Mouse (Mus musculus): ENCODE measurements around the gene Phf24. TPM values are rescaled to one million over a fixed set of nuclear protein-coding genes. Genes with fewer than 3 reads are reported as not detected.

The Phf24 gene
- polyA plus RNA-seq (2012; rRNA removed) = 42.3 and 58.2 TPM in 2 replicates

DNA sequence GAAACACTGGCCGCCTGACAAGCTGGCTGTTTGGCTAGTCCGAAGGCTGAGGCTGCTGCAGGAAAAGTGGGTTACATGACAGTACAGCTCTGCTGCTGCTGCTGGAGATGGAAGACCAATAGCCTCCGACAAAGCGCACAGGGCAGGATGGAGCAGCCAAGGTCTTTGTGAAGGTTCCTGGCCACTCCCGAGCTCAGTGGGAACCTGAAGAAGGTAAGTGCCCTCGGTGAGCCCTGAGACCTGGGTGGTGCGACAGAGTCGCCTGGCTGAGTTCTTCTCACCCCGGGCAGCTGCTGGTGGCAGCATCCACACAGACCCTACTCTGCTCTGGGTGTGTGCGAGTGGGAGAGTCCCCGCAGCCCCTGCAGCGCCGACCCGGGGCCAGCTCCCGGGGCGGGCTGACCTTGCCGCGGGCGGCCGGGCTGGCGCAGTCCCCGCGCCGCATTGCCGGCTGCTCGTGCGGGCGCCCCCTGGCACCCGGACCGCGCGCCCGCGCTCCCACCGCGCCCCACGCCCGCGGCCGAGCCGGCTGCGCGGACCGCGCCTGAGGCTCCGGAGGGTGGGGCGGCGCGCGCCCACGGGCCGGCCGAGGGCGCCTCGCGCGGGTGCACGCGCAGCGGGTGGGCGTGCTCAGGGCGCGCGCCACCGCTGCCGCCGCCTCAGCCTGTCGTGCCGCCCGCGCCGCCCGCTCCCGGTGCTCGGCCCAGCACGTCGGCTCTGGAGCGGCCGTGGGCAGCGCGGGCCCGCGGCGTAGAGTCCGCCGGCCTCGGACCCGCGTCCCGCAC lies at the start of gene Phf24:
Gene Phf24, plus strand, starts transcription at position 44 of the 785 bp plus-strand sequence.
- DNase-seq (ENCODE audit: low read depth) = peak; percentile 78
- TF ChIP-seq POLR2A (IDR thresholded peaks at IDR 0.05; ENCODE audit: borderline replicate concordance, extremely low read depth, insufficient read depth, insufficient read length, poor library complexity, severe bottlenecking) = peak; percentile 27; the same call in 1 of the 2 replicates
- TF ChIP-seq CTCF (IDR thresholded peaks at IDR 0.05; ENCODE audit: borderline replicate concordance, extremely low read depth, insufficient read depth, insufficient read length) = no peak

DNA sequence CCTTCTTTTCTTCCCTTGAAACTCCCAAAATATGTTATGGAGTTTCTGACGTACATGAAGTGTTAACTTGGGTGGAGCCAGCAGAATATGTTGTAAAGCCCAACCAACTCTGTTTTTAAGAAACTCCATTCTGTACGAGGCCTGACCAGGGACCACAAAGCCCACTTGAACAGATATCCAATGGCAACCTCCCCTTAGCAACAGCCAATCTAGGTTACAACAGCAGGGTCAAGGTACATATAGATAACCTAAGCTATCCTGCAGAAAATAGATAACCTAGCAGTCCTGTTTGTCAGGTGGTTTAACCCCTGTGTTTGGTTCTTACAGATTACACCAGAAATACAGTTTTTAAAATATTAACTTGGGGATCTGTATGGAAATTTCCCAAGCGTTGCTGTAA lies 49.1 kb upstream of the Phf24 start:
- no peak for DNase-seq (ENCODE audit: low read depth)
- no peak for TF ChIP-seq CTCF (IDR thresholded peaks at IDR 0.05; ENCODE audit: borderline replicate concordance, extremely low read depth, insufficient read depth, insufficient read length)

DNA sequence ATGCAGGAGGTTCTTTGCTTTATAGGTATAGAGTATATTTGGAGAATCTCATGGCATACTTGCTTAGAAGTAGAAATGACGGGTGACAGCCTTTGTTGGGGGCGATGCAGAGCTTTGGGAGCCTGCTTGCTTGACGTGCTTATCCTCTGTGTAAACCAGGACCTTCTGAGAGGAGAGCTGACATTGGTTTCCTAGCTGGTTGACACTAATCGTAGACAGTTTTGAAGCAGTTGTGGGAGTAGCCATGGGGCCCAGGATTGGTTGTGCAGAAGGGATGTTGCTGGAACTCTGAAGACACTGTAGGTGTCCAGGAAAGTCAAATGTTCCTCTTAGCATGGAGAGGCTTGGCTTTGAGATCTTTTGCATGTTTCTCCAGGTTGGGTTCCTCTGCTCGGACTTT lies 48.3 kb upstream of the Phf24 start:
- no peak for TF ChIP-seq CTCF (IDR thresholded peaks at IDR 0.05; ENCODE audit: borderline replicate concordance, extremely low read depth, insufficient read depth, insufficient read length)
- TF ChIP-seq POLR2A (IDR thresholded peaks at IDR 0.05; ENCODE audit: borderline replicate concordance, extremely low read depth, insufficient read depth, insufficient read length, poor library complexity, severe bottlenecking) = no peak
- DNase-seq (ENCODE audit: low read depth) = no peak

DNA sequence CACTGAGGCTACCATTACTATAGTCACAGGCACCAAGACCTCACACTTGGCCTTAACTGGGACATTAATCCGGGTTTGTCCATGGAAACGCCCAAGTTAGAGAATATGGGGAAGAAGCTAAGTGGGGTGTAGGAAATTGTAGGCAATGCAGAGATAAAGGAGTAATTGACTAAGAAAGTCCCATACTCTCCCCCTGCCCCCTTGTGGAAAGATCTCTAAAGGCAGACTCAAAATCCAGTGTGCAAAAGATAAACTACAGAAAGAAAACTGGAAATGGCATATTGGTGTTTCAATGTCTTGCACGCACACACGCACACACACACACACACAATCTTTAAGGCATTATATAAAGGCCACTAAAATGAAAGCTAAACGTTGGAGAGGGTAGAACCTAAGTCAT lies 45.7 kb upstream of the Phf24 start:
- no peak for DNase-seq (ENCODE audit: low read depth)
- no peak for TF ChIP-seq CTCF (IDR thresholded peaks at IDR 0.05; ENCODE audit: borderline replicate concordance, extremely low read depth, insufficient read depth, insufficient read length)
- TF ChIP-seq POLR2A (IDR thresholded peaks at IDR 0.05; ENCODE audit: borderline replicate concordance, extremely low read depth, insufficient read depth, insufficient read length, poor library complexity, severe bottlenecking) = no peak

DNA sequence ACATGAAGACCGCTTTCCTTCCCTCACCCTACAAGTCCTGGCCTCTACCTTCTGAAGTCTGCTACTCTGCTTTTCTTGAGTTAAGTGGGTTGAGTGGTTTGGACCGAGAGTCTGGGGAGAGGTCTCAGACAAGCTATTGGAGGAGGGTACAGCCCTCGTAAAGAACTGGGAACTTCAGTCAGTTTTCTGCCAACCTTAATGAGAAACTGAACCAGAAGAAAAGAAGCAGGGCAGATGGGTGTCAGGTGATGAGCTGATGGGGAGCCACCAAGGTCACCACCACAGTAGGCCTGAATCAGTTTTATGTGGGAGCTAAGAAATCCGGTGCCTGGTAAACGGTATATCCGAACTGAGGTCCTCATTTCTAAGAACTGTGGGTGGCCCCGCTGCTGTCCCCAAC lies 44.3 kb upstream of the Phf24 start:
- DNase-seq (ENCODE audit: low read depth) = no peak
- TF ChIP-seq POLR2A (IDR thresholded peaks at IDR 0.05; ENCODE audit: borderline replicate concordance, extremely low read depth, insufficient read depth, insufficient read length, poor library complexity, severe bottlenecking) (no peak), CTCF (IDR thresholded peaks at IDR 0.05; ENCODE audit: borderline replicate concordance, extremely low read depth, insufficient read depth, insufficient read length) (no peak)

DNA sequence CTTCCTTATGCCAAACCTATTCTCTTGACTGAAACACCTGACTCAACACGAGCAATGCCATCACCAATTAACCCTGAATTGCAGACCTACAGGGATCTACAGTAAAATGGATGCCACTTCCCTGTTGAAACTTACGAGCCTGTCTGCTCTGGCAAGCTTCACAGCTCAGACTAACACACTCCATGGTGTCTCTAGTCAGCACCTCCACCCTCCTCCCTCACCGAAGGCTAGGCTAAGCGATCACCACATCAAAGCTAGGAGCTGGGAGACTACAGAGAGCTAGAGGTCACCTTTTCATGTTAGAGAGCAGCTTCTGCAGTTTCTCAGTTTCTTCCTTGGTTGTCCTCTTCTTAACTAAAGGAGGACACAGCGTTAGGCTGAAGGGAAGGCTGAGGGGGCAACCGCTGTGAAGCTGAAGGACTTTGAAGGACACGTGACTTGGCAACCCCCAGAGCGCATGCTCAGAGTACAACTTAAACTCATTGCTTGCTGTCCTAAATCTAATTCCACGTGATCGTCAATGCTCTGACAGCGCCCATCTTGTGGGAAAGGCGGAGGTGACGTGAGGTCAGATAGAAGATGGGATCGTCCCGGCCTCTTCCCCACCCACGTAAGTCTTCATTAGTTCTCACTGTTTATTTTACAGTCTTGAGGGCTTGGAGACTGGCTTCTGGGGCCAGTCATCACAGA lies 43.6 kb upstream of the Phf24 start:
- DNase-seq (ENCODE audit: low read depth) = no peak
- TF ChIP-seq CTCF (IDR thresholded peaks at IDR 0.05; ENCODE audit: borderline replicate concordance, extremely low read depth, insufficient read depth, insufficient read length) = no peak
- no peak for TF ChIP-seq POLR2A (IDR thresholded peaks at IDR 0.05; ENCODE audit: borderline replicate concordance, extremely low read depth, insufficient read depth, insufficient read length, poor library complexity, severe bottlenecking)

DNA sequence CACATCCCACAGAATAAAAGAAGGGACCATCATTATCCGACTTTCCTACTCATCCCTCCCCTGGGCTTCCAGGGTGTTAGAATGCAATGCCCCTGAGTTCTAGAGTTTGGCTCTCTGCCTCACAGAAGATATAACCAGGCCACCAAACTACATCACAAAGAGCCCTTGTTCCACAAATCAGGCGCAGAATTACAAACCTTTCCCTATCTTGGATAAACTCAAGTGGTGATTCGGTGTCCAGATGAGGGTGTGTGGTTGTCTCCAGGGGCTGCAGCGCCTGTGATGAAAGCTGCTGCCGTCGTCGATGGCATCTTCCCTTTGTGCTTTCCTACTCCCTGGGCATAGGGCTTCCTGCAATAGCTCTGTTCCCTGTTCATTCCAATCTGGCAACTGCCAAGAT lies 42.3 kb upstream of the Phf24 start, which contains the start of gene Fam205c:
Gene Fam205c, minus strand, starts transcription at position 101 of the 400 bp plus-strand sequence.
- TF ChIP-seq CTCF (IDR thresholded peaks at IDR 0.05; ENCODE audit: borderline replicate concordance, extremely low read depth, insufficient read depth, insufficient read length) = no peak
- no peak for TF ChIP-seq POLR2A (IDR thresholded peaks at IDR 0.05; ENCODE audit: borderline replicate concordance, extremely low read depth, insufficient read depth, insufficient read length, poor library complexity, severe bottlenecking)
- DNase-seq (ENCODE audit: low read depth) = no peak

DNA sequence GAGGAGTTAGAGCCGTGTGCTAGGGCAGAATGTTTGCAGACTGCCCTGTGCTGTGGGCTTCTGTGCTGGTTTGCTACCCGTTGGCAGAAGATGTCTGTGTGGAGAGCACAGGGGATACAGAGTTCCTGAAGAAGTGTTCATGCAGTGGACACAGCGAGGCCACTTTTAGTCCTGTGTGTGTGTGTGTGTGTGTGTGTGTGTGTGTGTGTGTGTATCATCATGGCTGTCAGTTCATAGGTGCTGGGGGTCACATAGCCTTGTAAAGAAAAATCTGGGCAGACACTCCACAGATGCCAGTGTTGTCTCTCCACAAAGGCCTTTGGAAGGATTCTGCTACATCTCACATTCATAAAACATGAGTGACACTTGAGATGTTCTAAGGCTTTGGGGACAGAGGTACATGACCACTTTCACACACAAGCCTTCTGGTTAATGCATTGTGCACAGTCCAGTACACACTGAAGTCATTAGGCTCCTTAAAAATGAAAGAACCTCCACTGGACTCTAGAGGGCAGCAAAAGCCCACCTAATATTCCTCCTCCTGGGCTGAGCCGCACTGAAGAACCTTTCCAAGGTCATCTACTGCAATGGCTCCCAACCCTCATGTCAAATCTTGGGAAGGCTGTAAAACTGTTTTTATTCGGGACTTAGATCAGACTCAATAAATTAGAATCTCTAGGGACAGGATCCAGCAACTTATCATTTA lies 39.7 kb upstream of the Phf24 start:
- DNase-seq (ENCODE audit: low read depth) = peak; percentile 92
- TF ChIP-seq CTCF (IDR thresholded peaks at IDR 0.05; ENCODE audit: borderline replicate concordance, extremely low read depth, insufficient read depth, insufficient read length) (peak; percentile 76), POLR2A (IDR thresholded peaks at IDR 0.05; ENCODE audit: borderline replicate concordance, extremely low read depth, insufficient read depth, insufficient read length, poor library complexity, severe bottlenecking) (no peak)

DNA sequence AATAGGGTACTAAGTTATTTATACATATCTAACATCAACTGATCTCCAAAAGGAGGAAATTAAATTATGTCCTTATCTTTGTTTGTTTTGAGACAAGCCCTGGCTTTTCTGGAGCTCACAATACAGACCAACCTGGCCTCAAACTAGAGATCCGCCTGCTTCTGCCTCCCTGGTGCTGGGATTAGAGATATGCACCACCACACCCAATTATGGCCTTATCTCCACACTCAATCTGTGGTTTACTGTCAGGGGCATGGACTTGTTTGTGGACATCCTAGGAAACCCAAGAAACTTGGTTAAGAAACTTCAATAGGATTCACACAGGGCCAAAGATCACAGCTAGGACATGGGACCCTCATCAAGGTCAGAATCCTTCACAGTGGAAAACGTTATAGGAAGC lies 38.8 kb upstream of the Phf24 start:
- TF ChIP-seq CTCF (IDR thresholded peaks at IDR 0.05; ENCODE audit: borderline replicate concordance, extremely low read depth, insufficient read depth, insufficient read length) = no peak
- no peak for TF ChIP-seq POLR2A (IDR thresholded peaks at IDR 0.05; ENCODE audit: borderline replicate concordance, extremely low read depth, insufficient read depth, insufficient read length, poor library complexity, severe bottlenecking)

DNA sequence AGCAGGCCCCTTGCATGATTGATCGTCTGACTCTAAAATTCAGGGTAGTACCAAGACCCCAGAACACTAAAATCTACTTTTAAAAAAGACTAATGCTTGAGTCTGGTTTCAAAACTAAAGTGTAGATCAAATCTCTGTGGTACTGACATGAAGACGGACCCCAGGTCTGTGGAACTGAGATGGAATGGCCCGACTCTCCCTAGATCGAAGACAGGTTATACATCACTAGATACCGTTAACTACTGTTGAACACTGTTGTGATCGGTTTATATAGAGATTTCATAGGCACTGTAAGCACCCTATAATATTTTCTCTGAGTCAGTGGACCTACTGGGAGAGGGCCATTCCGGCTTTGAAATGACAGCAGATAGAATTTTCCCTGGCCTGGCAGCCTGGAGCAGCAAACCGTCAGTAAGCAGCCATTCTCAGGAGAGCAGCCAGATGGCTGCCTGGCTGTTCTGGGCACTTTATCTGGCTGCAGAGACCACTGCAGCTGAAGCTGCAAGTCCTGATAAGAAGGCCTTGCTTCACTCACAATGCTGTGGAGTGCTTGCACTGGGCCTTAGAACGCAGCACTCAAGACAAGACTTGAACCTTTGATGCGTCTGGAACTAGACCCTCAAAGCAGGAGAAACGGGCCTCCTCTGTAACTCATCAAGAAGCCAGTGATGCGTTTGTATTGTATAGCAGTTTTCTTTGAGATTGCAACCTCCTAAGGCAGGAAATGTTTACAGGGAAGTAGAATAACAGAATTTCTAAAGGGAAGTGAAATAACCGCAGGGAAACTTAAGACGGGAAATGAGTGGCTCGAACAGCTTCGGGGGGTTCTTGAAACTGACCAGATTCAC lies 36.4 kb upstream of the Phf24 start:
- TF ChIP-seq CTCF (IDR thresholded peaks at IDR 0.05; ENCODE audit: borderline replicate concordance, extremely low read depth, insufficient read depth, insufficient read length) (no peak), POLR2A (IDR thresholded peaks at IDR 0.05; ENCODE audit: borderline replicate concordance, extremely low read depth, insufficient read depth, insufficient read length, poor library complexity, severe bottlenecking) (no peak)
- DNase-seq (ENCODE audit: low read depth) = peak; percentile 43

More for the DNA sequence above, 38.8 kb upstream of the Phf24 start:
- no peak for DNase-seq (ENCODE audit: low read depth)

DNA sequence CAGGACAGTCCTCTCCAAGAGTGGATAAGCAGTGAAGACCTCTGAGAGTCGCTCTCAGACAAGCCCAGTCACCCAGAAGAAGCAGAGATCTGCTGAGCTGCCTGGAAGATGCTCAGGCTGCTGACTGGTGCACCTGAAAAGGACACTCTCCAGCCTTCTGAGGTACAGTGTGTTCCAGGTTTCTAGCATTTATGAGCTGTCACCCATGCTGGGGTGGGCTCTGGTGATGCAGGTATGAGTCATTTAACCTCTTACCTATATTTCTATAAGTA lies 35.8 kb upstream of the Phf24 start:
- no peak for DNase-seq (ENCODE audit: low read depth)
- no peak for TF ChIP-seq POLR2A (IDR thresholded peaks at IDR 0.05; ENCODE audit: borderline replicate concordance, extremely low read depth, insufficient read depth, insufficient read length, poor library complexity, severe bottlenecking)
- TF ChIP-seq CTCF (IDR thresholded peaks at IDR 0.05; ENCODE audit: borderline replicate concordance, extremely low read depth, insufficient read depth, insufficient read length) = no peak

All from brain, embryonic 14.5 days (tissue).